Mouse (Mus musculus) lung, postnatal 0 days (tissue): Measurements from ENCODE around the gene Tapt1. TPM values are rescaled to one million over a fixed set of nuclear protein-coding genes. Genes with fewer than 3 reads are reported as not detected.

ENCODE experiments used
- ATAC-seq: fragments of 200-750 bp; cut with Nextera tagmentation; 2 replicates; pipeline ENCODE4 v1.8.0; 2017; ENCODE audit warnings: moderate library complexity
- DNase-seq: peaks from one replicate; pipeline ENCODE4 v3.0.0-alpha.2; 2016; ENCODE audit warnings: low spot score
- H3K27ac ChIP-seq: fragments of 300-500 bp; sonication (generic); 2 replicates; pipeline ENCODE4 v1.5.1; 2014; ENCODE audit warnings: antibody characterized with exemption, mild to moderate bottlenecking, low read length, mixed read lengths
- H3K27me3 ChIP-seq: fragments of 300-500 bp; sonication (generic); replicated peaks from 2 replicates; pipeline ENCODE4 v1.6.1; 2014; ENCODE audit warnings: low read length, mixed read lengths; ENCODE audit not compliant: insufficient read depth
- H3K36me3 ChIP-seq: fragments of 300-500 bp; sonication (generic); 2 replicates; pipeline ENCODE4 v1.6.1; 2014; ENCODE audit warnings: low read length, mixed read lengths; ENCODE audit not compliant: insufficient read depth
- H3K4me1 ChIP-seq: fragments of 300-500 bp; sonication (generic); 2 replicates; pipeline ENCODE4 v1.6.1; 2014; ENCODE audit warnings: antibody characterized with exemption, low read depth, low read length, mixed read lengths; ENCODE audit not compliant: insufficient read depth
- H3K4me2 ChIP-seq: fragments of 300-500 bp; sonication (generic); replicated peaks from 2 replicates; pipeline ENCODE4 v1.6.1; 2014; ENCODE audit warnings: low read depth, mild to moderate bottlenecking, low read length, moderate library complexity, mixed read lengths
- H3K4me3 ChIP-seq: fragments of 300-500 bp; sonication (generic); 2 replicates; pipeline ENCODE4 v1.5.1; 2014; ENCODE audit warnings: low read depth, low read length
- H3K9ac ChIP-seq: fragments of 300-500 bp; sonication (generic); replicated peaks from 2 replicates; pipeline ENCODE4 v1.6.1; 2014; ENCODE audit warnings: low read depth, mild to moderate bottlenecking
- H3K9me3 ChIP-seq: fragments of 300-500 bp; sonication (generic); 2 replicates; pipeline ENCODE4 v1.6.1; 2016; ENCODE audit warnings: low read length, mixed read lengths
- CTCF ChIP-seq: IDR thresholded peaks from 2 replicates; pipeline ENCODE4 v1.5.1; 2016; ENCODE audit warnings: antibody characterized with exemption, mild to moderate bottlenecking
- EP300 ChIP-seq: IDR thresholded peaks from 2 replicates; pipeline ENCODE4 v1.6.1; 2016; ENCODE audit warnings: antibody characterized with exemption, mild to moderate bottlenecking, control low read depth
- WGBS: fragments of 180-500 bp; shearing (Covaris S2); extraction: QIAGEN DNeasy Blood & Tissue Kit; methylation state at CpG from one replicate; pipeline ENCODE4 v1.1.7; 2014; 5-methylcytosine and 5-hydroxymethylcytosine counted together
- polyA plus RNA-seq: library from polyadenylated mRNA; unstranded; fragments of >200 nt; fragmentation: Nextera tagmentation; extraction: Ambion mirVana; gene quantifications from 2 replicates; pipeline ENCODE4 v1.2.1, GENCODE M21; 2015

Gene Tapt1
- polyA plus RNA-seq, 1 experiment from 2014 or later, result 31.3 TPM

- no peak for DNase-seq
- TF ChIP-seq CTCF (no peak), EP300 (no peak)
- Histone ChIP-seq H3K4me2 (peak overlapping the region; percentile 83), H3K27ac (peak overlapping the region; percentile 92; the same call in 1 of the 2 replicates), H3K9me3 (no peaks in the 10 kb centered on the region), H3K4me1 (peaks cover 7% of the 10 kb centered on the region; the same call in 1 of the 2 replicates), H3K9ac (peak overlapping the region; percentile 92), H3K36me3 (no peaks in the 10 kb centered on the region), H3K4me3 (peak overlapping the region; percentile 95), H3K27me3 (no peaks in the 10 kb centered on the region)
- ATAC-seq, result no peak
- WGBS, result 4% methylated on average over 6 of the region's 6 CpGs
Measured at GRCm38 (mm10) chr5:44227462-44227840, 1.0 kb upstream of the Tapt1 start.

GRCm38 (mm10) chr5:44225911-44226520, 410 bp downstream of the Tapt1 start:
- Histone ChIP-seq H3K9me3 (no peaks in the 10 kb centered on the region), H3K36me3 (no peaks in the 10 kb centered on the region), H3K9ac (peak overlapping the region; percentile 92), H3K4me2 (peak overlapping the region; percentile 83), H3K27me3 (no peaks in the 10 kb centered on the region), H3K4me1 (peaks cover 7% of the 10 kb centered on the region; the same call in 1 of the 2 replicates), H3K4me3 (peak overlapping the region; percentile 95), H3K27ac (peak overlapping the region; percentile 92)
- 0% methylated on average over 45 of the region's 72 CpGs for WGBS
- ATAC-seq, result peak; percentile 63
- TF ChIP-seq EP300, result no peak
- no peak for TF ChIP-seq CTCF
- DNase-seq, result peak; percentile 39

- no peaks in the 10 kb centered on the region for H3K36me3 ChIP-seq
- peak overlapping the region; percentile 83 for H3K4me2 ChIP-seq
- no peak overlapping the region for H3K27ac ChIP-seq
- peaks cover 7% of the 10 kb centered on the region; the same call in 1 of the 2 replicates for H3K4me1 ChIP-seq
- 49% methylated on average over 4 of the region's 4 CpGs for WGBS
- no peak for ATAC-seq
- TF ChIP-seq CTCF (no peak), EP300 (no peak)
- no peak for DNase-seq
- peak overlapping the region; percentile 95 for H3K4me3 ChIP-seq
- no peaks in the 10 kb centered on the region for H3K27me3 ChIP-seq
- no peak overlapping the region for H3K9ac ChIP-seq
- H3K9me3 ChIP-seq, result no peaks in the 10 kb centered on the region
Measured at GRCm38 (mm10) chr5:44224916-44225600, 1.4 kb downstream of the Tapt1 start.

GRCm38 (mm10) chr5:44224251-44224650, 2.2 kb downstream of the Tapt1 start:
- ATAC-seq (no peak), DNase-seq (peak; percentile 63)
- WGBS, result 19% methylated on average over 6 of the region's 6 CpGs

GRCm38 (mm10) chr5:44223341-44223881, 3.0 kb downstream of the Tapt1 start:
- H3K36me3 ChIP-seq, result no peaks in the 10 kb centered on the region
- ATAC-seq, result no peak
- WGBS, result 70% methylated on average over 16 of the region's 16 CpGs
- no peaks in the 10 kb centered on the region for H3K27me3 ChIP-seq
- no peak overlapping the region for H3K27ac ChIP-seq
- H3K4me1 ChIP-seq, result peaks cover 7% of the 10 kb centered on the region; the same call in 1 of the 2 replicates
- peak; percentile 19 for DNase-seq
- H3K4me3 ChIP-seq, result no peak overlapping the region
- no peak overlapping the region for H3K9ac ChIP-seq
- TF ChIP-seq CTCF, result no peak
- no peak for TF ChIP-seq EP300
- no peaks in the 10 kb centered on the region for H3K9me3 ChIP-seq
- no peak overlapping the region for H3K4me2 ChIP-seq

More at GRCm38 (mm10) chr5:44224251-44224650, 2.2 kb downstream of the Tapt1 start:
- peak; percentile 72 for TF ChIP-seq CTCF
- TF ChIP-seq EP300, result no peak
- H3K4me3 ChIP-seq, result no peak overlapping the region
- H3K9ac ChIP-seq, result no peak overlapping the region
- no peaks in the 10 kb centered on the region for H3K9me3 ChIP-seq
- no peaks in the 10 kb centered on the region for H3K27me3 ChIP-seq
- peaks cover 7% of the 10 kb centered on the region; the same call in 1 of the 2 replicates for H3K4me1 ChIP-seq
- H3K36me3 ChIP-seq, result no peaks in the 10 kb centered on the region
- no peak overlapping the region for H3K27ac ChIP-seq
- no peak overlapping the region; the same call in 1 of the 2 replicates for H3K4me2 ChIP-seq

GRCm38 (mm10) chr5:44220430-44220829, 6.0 kb downstream of the Tapt1 start:
- H3K4me1 ChIP-seq, result peaks cover 7% of the 10 kb centered on the region; the same call in 1 of the 2 replicates
- no peak overlapping the region for H3K4me2 ChIP-seq
- H3K9ac ChIP-seq, result no peak overlapping the region
- H3K9me3 ChIP-seq, result no peaks in the 10 kb centered on the region
- no peaks in the 10 kb centered on the region for H3K27me3 ChIP-seq
- no peak overlapping the region for H3K4me3 ChIP-seq
- no peak overlapping the region for H3K27ac ChIP-seq
- DNase-seq, result no peak
- 47% methylated on average over 7 of the region's 7 CpGs for WGBS
- no peak for ATAC-seq
- no peak for TF ChIP-seq EP300
- TF ChIP-seq CTCF, result no peak
- H3K36me3 ChIP-seq, result peaks cover 3% of the 10 kb centered on the region; the same call in 1 of the 2 replicates
